Mouse (Mus musculus): ENCODE data around the gene Mbtd1. TPM values are rescaled to one million over a fixed set of nuclear protein-coding genes. Genes with fewer than 3 reads are reported as not detected.
A peak's percentile ranks its signal among the peaks of the same experiment; 100 is the strongest.

The Mbtd1 gene
- polyA plus RNA-seq, 1 experiment from 2014 or later, result 19.5 TPM

DNA sequence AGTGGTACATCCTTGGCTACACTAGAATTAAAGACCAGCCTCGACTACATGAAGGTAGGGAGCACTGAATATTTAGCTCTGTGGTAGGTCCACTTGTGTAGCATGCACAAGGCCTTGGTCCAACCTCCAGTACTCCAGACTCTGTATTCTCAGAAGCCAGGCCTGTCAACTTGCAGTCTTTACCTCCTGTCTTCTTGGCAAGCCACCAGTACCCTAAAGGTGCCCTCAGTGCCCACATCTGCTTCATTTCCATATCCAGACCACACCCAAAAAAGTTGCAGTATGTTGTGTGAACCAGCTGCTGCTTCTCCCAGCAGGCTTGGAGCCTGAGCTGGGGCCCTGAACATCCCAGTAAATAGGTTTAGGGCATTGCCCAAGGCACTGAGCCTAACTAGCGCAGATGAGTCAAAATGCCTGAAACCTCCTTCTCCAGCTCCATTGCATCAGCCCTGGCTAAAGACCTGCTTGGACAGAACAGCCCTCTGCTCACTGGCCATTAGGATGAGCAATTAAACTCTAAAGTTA lies 71.4 kb downstream of the Mbtd1 start:
- Histone ChIP-seq H3K9ac (no peak overlapping the region), H3K4me1 (replicated peaks; ENCODE audit: control insufficient read depth, insufficient read depth, low read length) (peaks cover 18% of the 10 kb centered on the region), H3K9me3 (ENCODE audit: control insufficient read depth, low read length) (no peaks in the 10 kb centered on the region), H3K27ac (no peak overlapping the region), H3K4me3 (replicated peaks; ENCODE audit: low read length) (no peak overlapping the region), H3K36me3 (replicated peaks; ENCODE audit: control insufficient read depth, insufficient read depth) (peaks cover 64% of the 10 kb centered on the region), H3K27me3 (ENCODE audit: control insufficient read depth, insufficient read depth, low read length) (no peaks in the 10 kb centered on the region), H3K4me2 (replicated peaks) (no peak overlapping the region)
- DNase-seq (ENCODE audit: low spot score) (no peak), ATAC-seq (ENCODE audit: low FRiP score) (no peak)
- 94% methylated on average over 2 of the region's 2 CpGs for WGBS

GRCm38 (mm10) chr11:93957746-93958145 lies 72.1 kb downstream of the Mbtd1 start:
- no peak overlapping the region for H3K9ac ChIP-seq
- H3K4me3 ChIP-seq (replicated peaks; ENCODE audit: low read length), result no peak overlapping the region
- no peaks in the 10 kb centered on the region for H3K27me3 ChIP-seq (ENCODE audit: control insufficient read depth, insufficient read depth, low read length)
- H3K4me1 ChIP-seq (replicated peaks; ENCODE audit: control insufficient read depth, insufficient read depth, low read length), result peaks cover 13% of the 10 kb centered on the region; the same call in 1 of the 2 replicates
- WGBS, result 86% methylated on average over 4 of the region's 4 CpGs
- H3K36me3 ChIP-seq (replicated peaks; ENCODE audit: control insufficient read depth, insufficient read depth), result peaks cover 64% of the 10 kb centered on the region
- ATAC-seq (ENCODE audit: low FRiP score) (no peak), DNase-seq (ENCODE audit: low spot score) (no peak)
- H3K9me3 ChIP-seq (ENCODE audit: control insufficient read depth, low read length), result no peaks in the 10 kb centered on the region
- no peak overlapping the region for H3K4me2 ChIP-seq (replicated peaks)
- no peak overlapping the region for H3K27ac ChIP-seq

- H3K4me3 ChIP-seq (replicated peaks; ENCODE audit: low read length), result no peak overlapping the region
- H3K27ac ChIP-seq, result no peak overlapping the region
- H3K4me1 ChIP-seq (replicated peaks; ENCODE audit: control insufficient read depth, insufficient read depth, low read length), result peaks cover 7% of the 10 kb centered on the region
- no peaks in the 10 kb centered on the region for H3K27me3 ChIP-seq (ENCODE audit: control insufficient read depth, insufficient read depth, low read length)
- 90% methylated on average over 6 of the region's 6 CpGs for WGBS
- DNase-seq (ENCODE audit: low spot score) (no peak), ATAC-seq (ENCODE audit: low FRiP score) (no peak)
- H3K9me3 ChIP-seq (ENCODE audit: control insufficient read depth, low read length), result no peaks in the 10 kb centered on the region
- H3K4me2 ChIP-seq (replicated peaks), result no peak overlapping the region
- H3K9ac ChIP-seq, result no peak overlapping the region
- H3K36me3 ChIP-seq (replicated peaks; ENCODE audit: control insufficient read depth, insufficient read depth), result peaks cover 88% of the 10 kb centered on the region
These were observed 75.8 kb downstream of the Mbtd1 start for GRCm38 (mm10) chr11:93961482-93961881.

DNA sequence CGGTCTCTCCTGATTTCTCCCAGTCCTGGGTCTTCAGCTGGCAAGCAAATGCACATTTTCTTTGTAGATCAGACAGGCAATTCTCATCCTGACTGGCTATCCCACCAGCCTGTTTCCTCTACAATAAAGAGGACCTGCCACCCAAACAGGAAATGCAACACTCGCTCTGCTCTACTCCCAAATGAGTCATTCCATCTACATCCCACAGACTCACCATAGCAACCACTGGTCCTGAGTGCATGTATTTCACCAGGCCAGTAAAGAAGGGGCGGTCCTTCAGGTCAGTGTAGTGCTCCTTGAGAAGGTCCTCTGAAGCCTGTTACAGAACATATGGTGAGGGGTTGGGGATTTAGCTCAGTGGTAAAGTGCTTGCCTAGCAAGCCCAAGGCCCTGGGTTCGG lies 77.4 kb downstream of the Mbtd1 start:
- no peak overlapping the region for H3K9ac ChIP-seq
- H3K27ac ChIP-seq, result no peak overlapping the region
- DNase-seq (ENCODE audit: low spot score) (no peak), ATAC-seq (ENCODE audit: low FRiP score) (no peak)
- WGBS, result 73% methylated on average over 4 of the region's 4 CpGs
- peaks cover 15% of the 10 kb centered on the region for H3K4me1 ChIP-seq (replicated peaks; ENCODE audit: control insufficient read depth, insufficient read depth, low read length)
- no peaks in the 10 kb centered on the region for H3K9me3 ChIP-seq (ENCODE audit: control insufficient read depth, low read length)
- no peak overlapping the region for H3K4me3 ChIP-seq (replicated peaks; ENCODE audit: low read length)
- no peak overlapping the region for H3K4me2 ChIP-seq (replicated peaks)
- H3K27me3 ChIP-seq (ENCODE audit: control insufficient read depth, insufficient read depth, low read length), result no peaks in the 10 kb centered on the region
- peaks cover 78% of the 10 kb centered on the region for H3K36me3 ChIP-seq (replicated peaks; ENCODE audit: control insufficient read depth, insufficient read depth)

GRCm38 (mm10) chr11:93965391-93965790 lies 79.7 kb downstream of the Mbtd1 start:
- peaks cover 22% of the 10 kb centered on the region for H3K4me1 ChIP-seq (replicated peaks; ENCODE audit: control insufficient read depth, insufficient read depth, low read length)
- no peak for DNase-seq (ENCODE audit: low spot score)
- no peak overlapping the region for H3K9ac ChIP-seq
- 97% methylated on average over 6 of the region's 6 CpGs for WGBS
- no peaks in the 10 kb centered on the region for H3K9me3 ChIP-seq (ENCODE audit: control insufficient read depth, low read length)
- H3K27me3 ChIP-seq (ENCODE audit: control insufficient read depth, insufficient read depth, low read length), result no peaks in the 10 kb centered on the region
- H3K36me3 ChIP-seq (replicated peaks; ENCODE audit: control insufficient read depth, insufficient read depth), result peaks cover 54% of the 10 kb centered on the region
- no peak overlapping the region for H3K4me3 ChIP-seq (replicated peaks; ENCODE audit: low read length)
- no peak overlapping the region for H3K27ac ChIP-seq
- ATAC-seq (ENCODE audit: low FRiP score), result no peak
- no peak overlapping the region for H3K4me2 ChIP-seq (replicated peaks)

DNA sequence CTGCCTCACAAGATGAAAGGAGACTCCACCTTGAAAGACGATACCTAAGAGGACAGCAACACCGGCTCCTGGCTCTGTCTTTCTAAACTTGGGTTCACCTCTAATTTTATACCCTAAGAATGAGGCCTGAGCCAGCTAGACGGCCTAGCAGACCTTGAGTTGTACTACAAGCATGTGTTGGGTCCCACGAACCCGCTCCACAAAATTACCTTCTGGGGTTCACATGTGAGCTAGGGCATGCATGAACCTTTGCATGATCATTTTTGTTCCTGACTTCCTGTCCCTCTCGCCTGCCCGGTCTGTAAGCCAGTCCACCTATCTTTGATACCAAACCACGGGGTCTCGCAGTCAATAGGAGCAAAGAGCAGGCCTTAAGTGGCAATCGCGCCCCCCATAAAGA lies 81.7 kb downstream of the Mbtd1 start:
- Histone ChIP-seq H3K4me1 (replicated peaks; ENCODE audit: control insufficient read depth, insufficient read depth, low read length) (peaks cover 22% of the 10 kb centered on the region), H3K27ac (peak overlapping the region; percentile 81), H3K9me3 (ENCODE audit: control insufficient read depth, low read length) (no peaks in the 10 kb centered on the region), H3K9ac (peak overlapping the region; percentile 87), H3K4me3 (replicated peaks; ENCODE audit: low read length) (peak overlapping the region; percentile 72), H3K4me2 (replicated peaks) (peak overlapping the region; percentile 90), H3K36me3 (replicated peaks; ENCODE audit: control insufficient read depth, insufficient read depth) (peaks cover 34% of the 10 kb centered on the region), H3K27me3 (ENCODE audit: control insufficient read depth, insufficient read depth, low read length) (no peaks in the 10 kb centered on the region)
- 6% methylated on average over 11 of the region's 11 CpGs for WGBS
- no peak for ATAC-seq (ENCODE audit: low FRiP score)
- DNase-seq (ENCODE audit: low spot score), result no peak

DNA sequence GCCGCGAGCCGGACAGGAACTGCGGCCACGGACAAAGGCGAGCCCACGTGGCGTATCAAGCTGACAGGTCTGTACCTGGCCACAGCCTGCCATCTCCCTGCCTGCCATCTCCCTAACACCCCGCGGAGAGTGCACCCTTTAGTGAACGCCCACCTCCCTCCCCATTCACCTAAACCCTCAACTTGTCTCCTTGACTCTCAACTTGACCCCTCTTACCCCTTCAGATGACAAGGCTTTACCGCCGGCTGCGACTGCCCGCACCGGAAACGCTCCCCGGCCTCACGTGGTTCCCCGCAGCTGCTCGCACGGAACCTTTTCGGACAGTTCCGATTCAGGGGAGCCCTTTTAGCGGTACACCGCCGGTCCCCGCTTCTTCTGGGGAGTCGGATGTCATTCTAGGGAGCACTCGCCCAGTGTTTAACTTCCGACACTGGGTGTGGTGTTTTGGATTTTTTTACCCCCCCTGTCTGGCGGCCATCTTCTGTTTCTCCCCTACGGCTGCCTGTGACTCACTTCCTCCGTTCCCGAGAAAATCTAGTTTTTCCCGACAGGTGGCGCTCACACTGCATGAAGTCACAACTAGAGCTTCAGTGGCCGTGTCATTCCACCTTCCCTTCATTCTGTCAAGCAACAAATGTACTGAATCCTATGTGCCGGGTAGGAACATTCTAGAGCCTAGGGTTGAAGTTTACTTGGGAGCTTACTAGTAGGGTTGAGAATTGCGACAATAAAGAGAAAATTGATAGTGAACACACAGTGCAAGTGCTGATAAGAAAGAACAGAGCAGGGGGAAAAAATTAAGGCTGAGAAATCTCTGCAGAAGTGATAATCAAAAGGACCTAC lies 82.6 kb downstream of the Mbtd1 start, which contains the start of the genes Gm20390 and Nme1:
Gm20390 (minus strand) TSS at position 289 of the 843 bp plus-strand sequence.
Nme1 (minus strand) TSS at position 517 of the 843 bp plus-strand sequence.
- Histone ChIP-seq H3K4me3 (replicated peaks; ENCODE audit: low read length) (peak within 1 kb of the TSS; percentile 72), H3K27me3 (ENCODE audit: control insufficient read depth, insufficient read depth, low read length) (no peaks in the 10 kb centered on the region), H3K27ac (peak within 1 kb of the TSS; percentile 81), H3K9me3 (ENCODE audit: control insufficient read depth, low read length) (no peaks in the 10 kb centered on the region), H3K4me1 (replicated peaks; ENCODE audit: control insufficient read depth, insufficient read depth, low read length) (peaks cover 22% of the 10 kb centered on the region), H3K9ac (peak within 1 kb of the TSS; percentile 87), H3K36me3 (replicated peaks; ENCODE audit: control insufficient read depth, insufficient read depth) (peaks cover 25% of the 10 kb centered on the region), H3K4me2 (replicated peaks) (peak within 1 kb of the TSS; percentile 90)
- ATAC-seq (ENCODE audit: low FRiP score) (peak; percentile 97), DNase-seq (ENCODE audit: low spot score) (peak; percentile 100)
- WGBS, result under 1% methylated on average over 40 of the region's 40 CpGs

DNA sequence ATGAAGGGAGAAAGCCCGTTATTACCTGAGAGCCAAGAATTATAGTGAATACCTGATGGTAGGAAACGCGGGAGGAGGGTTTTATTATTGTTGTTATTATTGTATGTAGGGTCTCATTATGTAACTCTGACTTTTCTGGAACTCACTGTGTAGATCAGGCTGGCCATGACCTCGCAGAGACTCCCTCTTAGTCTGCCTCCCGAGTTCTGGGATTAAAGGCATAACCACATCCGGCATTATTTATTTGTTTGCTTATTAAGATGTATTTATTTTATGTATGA lies 83.1 kb downstream of the Mbtd1 start:
- H3K4me1 ChIP-seq (replicated peaks; ENCODE audit: control insufficient read depth, insufficient read depth, low read length), result peaks cover 22% of the 10 kb centered on the region
- no peaks in the 10 kb centered on the region for H3K27me3 ChIP-seq (ENCODE audit: control insufficient read depth, insufficient read depth, low read length)
- H3K9ac ChIP-seq, result peak overlapping the region; percentile 56
- H3K36me3 ChIP-seq (replicated peaks; ENCODE audit: control insufficient read depth, insufficient read depth), result peaks cover 20% of the 10 kb centered on the region
- peak overlapping the region; percentile 72; the same call in 1 of the 2 replicates for H3K4me3 ChIP-seq (replicated peaks; ENCODE audit: low read length)
- DNase-seq (ENCODE audit: low spot score) (no peak), ATAC-seq (ENCODE audit: low FRiP score) (no peak)
- peak overlapping the region; percentile 79 for H3K27ac ChIP-seq
- WGBS, result 49% methylated on average over 6 of the region's 6 CpGs
- H3K4me2 ChIP-seq (replicated peaks), result peak overlapping the region; percentile 47
- H3K9me3 ChIP-seq (ENCODE audit: control insufficient read depth, low read length), result no peaks in the 10 kb centered on the region

GRCm38 (mm10) chr11:93969171-93969570 lies 83.5 kb downstream of the Mbtd1 start:
- Histone ChIP-seq H3K9me3 (ENCODE audit: control insufficient read depth, low read length) (no peaks in the 10 kb centered on the region), H3K9ac (peak overlapping the region; percentile 56; the same call in 1 of the 2 replicates), H3K27me3 (ENCODE audit: control insufficient read depth, insufficient read depth, low read length) (no peaks in the 10 kb centered on the region), H3K4me3 (replicated peaks; ENCODE audit: low read length) (no peak overlapping the region), H3K36me3 (replicated peaks; ENCODE audit: control insufficient read depth, insufficient read depth) (peaks cover 16% of the 10 kb centered on the region), H3K4me1 (replicated peaks; ENCODE audit: control insufficient read depth, insufficient read depth, low read length) (peaks cover 22% of the 10 kb centered on the region), H3K4me2 (replicated peaks) (peak overlapping the region; percentile 47; the same call in 1 of the 2 replicates), H3K27ac (no peak overlapping the region)
- no peak for ATAC-seq (ENCODE audit: low FRiP score)
- DNase-seq (ENCODE audit: low spot score), result no peak
- 94% methylated on average over 6 of the region's 6 CpGs for WGBS

Data from hindbrain, embryonic 14.5 days (tissue).